Mouse (Mus musculus) megakaryocyte-erythroid progenitor cell, adult 5-6 weeks (primary cell): ENCODE data around the gene Ugcg. TPM values are rescaled to one million over a fixed set of nuclear protein-coding genes. Genes with fewer than 3 reads are reported as not detected.
"Not testable (repeated sequence)": the region's sequence is repeated elsewhere in the genome, so short reads cannot be mapped to it uniquely, and the experiment has no call there.

Source experiments
- ATAC-seq: replicated peaks from 2 replicates; pipeline ENCODE4 v1.8.0; 2016; ENCODE audit warnings: mild to moderate bottlenecking, inconsistent platforms; ENCODE audit not compliant: severe bottlenecking, poor library complexity, low FRiP score, low TSS enrichment
- total RNA-seq, 2 experiments: library from RNA; stranded (forward) in 1 of 2; stranded (reverse) in 1 of 2; fragments of 200-1000, 215-1000 nt in 1 of 2; fragments of >200 nt in 1 of 2; fragmentation: Nextera tagmentation in 1 of 2; gene quantifications; 2 replicates each; pipeline ENCODE4 v1.2.3; 2014 to 2017

The Ugcg gene
- total RNA-seq, 2 experiments from 2014 or later = 225 to 236 TPM

DNA sequence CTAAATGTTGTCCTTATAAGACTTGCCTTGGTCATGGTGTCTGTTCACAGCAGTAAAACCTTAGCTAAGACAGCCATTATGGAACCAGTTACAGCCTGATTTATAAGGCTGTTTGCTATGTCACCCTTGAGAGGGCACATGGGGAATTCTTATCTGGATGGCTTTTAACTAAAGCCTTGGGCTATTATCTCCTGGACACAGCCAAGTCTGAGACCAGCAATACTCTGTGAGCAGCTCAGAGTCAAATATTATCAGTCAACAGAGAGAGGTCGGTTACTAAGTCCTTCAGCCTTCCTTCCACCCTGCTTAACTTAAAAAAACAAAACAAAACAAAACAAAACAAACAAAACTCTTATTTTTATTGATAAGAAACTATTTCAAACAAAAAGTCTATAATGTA lies 58.5 kb downstream of the Ugcg start:
- ATAC-seq = peak; percentile 80

DNA sequence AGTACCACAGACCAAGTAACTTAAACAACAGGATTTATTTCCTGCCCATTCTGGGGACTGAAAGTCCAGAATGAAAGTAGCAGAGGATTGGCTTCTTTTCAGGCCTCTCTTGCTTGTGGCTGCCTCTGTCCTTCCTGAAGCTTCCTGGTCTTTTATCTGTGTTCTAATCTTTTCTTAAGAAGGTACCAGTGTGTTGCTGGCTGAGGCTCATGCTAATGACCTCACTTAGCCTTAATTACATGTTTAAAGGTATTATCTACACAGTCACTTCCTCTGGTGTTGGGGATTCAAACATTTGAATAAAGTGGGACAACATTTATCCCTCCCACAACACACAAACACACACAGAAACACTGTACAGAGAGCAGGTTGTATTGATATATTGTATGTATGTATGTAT lies 59.0 kb downstream of the Ugcg start:
- peak; percentile 15; the same call in 1 of the 2 replicates for ATAC-seq

DNA sequence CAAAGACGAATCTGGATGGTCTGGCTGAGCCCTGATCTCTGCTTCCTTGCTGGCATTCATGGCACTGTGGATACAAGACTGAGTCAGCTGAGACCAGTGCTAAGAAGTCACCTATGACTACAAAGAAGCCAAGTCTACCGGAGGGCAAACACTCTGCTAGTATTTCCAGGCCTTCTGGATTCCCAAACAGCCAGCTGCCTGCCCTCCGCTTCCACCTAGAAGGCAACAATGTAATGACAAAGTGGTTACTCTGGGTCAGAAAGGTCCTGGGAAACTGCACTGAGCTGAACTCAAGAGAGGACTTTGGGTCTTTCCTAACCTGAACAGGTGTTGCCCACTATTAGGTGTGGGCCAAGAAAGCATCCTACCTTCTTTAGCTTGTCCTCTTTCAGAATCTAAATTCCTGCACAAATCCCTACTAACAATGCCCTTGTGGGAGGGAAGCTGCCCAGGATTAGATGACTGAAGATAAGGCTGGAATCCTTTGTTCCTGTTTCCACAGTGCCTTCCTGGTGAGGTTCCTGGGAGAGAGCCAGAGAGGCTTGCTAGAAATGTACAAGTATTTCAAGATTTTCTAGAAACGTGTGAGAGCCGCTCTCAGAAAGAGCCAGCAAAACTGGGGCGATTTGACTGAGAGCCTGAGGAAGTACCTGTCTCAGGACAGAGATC lies 63.5 kb downstream of the Ugcg start:
- ATAC-seq = no peak

GRCm38 (mm10) chr4:59253055-59253434 lies 64.0 kb downstream of the Ugcg start:
- ATAC-seq = peak; percentile 33; the same call in 1 of the 2 replicates

- no peak for ATAC-seq
These were observed 65.3 kb downstream of the Ugcg start for GRCm38 (mm10) chr4:59254397-59254796.

- no peak for ATAC-seq
These were observed 66.9 kb downstream of the Ugcg start for GRCm38 (mm10) chr4:59255988-59256387.

DNA sequence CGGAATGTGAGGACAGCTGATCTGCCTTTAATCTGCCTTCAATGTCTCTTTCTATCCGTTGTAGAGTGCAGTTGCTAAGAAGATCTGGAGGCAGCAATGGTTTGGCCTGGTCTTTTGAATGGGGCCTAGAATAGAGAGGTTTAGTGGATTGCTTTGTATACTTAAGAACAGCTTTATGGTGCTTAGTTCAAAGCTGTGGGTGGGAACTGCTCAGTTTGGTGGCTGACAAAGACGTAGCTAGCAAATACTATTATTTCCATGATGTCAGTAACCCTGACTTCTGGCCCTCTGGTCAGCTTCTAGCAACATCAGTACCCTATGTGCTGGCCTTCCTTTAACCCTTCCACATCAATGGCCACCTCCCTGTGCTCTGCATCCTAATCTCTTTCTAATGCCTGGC lies 68.8 kb downstream of the Ugcg start:
- no peak for ATAC-seq

DNA sequence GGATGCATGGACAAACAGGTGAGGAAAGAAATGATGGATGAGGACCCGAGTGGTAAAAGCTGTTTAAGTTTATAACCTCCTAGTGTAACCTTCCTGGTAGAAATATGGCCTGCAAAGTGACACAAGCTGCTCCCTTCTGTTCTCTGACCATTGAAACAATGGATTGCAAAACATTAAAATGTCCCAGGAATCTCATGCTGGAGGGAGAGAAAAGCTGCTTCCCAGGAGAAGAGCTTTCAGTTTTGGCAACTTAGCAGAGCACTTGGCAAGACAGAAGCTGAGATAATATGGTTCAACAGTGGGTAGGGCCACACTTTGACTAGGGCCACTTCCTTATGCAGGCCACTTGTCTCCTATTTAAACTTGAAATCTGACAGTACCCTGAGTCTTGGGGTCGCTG lies 69.7 kb downstream of the Ugcg start:
- no peak for ATAC-seq

GRCm38 (mm10) chr4:59259806-59260205 lies 70.7 kb downstream of the Ugcg start:
- ATAC-seq = 0 out of 2 replicates have a peak, but pooled peaks have one; percentile 20

DNA sequence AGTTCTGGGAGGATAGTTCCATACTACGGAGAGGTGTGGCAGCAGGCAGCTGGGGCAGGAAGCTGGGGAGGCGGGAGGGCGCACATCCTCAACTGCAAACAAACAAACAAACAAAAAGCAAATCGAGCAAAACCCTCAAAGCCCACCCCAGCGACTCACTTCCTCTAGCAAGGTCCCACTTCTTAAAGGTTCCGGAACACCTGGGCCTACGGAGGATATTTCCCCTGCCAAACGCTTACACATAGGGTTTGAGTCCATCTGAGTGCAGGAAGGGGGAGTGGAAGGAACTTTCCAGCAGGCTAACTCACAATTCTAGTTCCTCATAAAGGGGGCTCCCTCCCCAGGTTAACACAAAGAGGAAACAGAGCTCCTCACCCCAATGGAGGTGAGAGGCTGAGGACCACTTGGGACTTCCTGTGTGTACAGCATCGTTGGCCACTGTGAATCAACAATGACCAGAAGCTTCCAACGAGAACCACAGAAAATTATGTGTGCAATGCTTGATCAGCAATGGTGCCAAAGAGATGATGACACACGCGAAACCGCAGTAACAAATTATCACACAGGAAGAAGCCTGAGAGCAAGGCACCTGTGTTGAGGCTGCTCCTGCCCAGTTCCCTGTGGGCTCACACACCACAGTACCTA lies 71.9 kb downstream of the Ugcg start:
- ATAC-seq = peak; percentile 50; the same call in 1 of the 2 replicates

- not testable (repeated sequence) for ATAC-seq
These were observed 72.5 kb downstream of the Ugcg start for GRCm38 (mm10) chr4:59261582-59261981.

- ATAC-seq = no peak
These were observed 73.1 kb downstream of the Ugcg start for GRCm38 (mm10) chr4:59262156-59262555.

GRCm38 (mm10) chr4:59263418-59263817 lies 74.4 kb downstream of the Ugcg start:
- ATAC-seq = no peak

GRCm38 (mm10) chr4:59264611-59265095 lies 75.6 kb downstream of the Ugcg start:
- ATAC-seq = no peak

DNA sequence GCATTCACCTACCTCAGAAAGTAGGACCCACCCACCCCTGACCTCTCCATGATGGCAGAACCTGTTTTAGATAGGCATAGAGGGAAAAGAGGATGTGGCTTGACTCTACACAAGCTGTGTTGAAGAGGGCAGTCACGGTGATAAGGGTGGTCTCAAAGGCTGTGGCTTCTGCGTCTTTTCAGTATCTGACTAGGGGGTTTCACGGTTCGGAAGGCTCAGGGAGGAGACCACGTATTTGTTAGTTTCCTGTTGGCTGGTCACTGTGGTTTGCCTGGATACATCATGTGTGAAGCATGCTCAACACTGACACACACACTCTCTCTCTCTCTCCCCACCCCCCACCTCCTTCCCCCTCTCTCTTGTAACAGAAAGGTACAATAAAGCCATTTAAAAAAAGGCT lies 76.1 kb downstream of the Ugcg start:
- ATAC-seq = peak; percentile 21; the same call in 1 of the 2 replicates

DNA sequence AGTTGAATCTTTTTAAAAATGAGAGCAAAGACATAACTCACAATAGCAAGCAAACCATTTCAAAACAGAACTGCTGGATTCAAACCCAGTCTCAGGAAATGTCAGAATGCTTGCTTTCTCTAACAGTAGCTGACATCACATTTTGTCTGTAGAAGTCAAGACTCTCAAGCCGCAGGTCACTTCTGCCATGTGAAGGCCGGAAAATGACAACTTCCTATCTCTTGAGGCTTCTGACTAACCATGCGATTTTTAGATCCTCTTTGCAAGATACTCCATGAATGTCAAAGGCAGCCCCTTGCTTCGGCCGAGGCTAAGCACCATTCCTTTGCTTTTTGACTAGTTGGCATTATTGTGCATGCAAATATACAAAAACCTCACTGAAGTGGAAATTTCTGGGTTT lies 76.6 kb downstream of the Ugcg start:
- ATAC-seq = no peak

Other genes with a start within 250 kb of the Ugcg start
- not detected in 2 replicates for gene Zkscan16, start 245.6 kb upstream of the Ugcg start, total RNA-seq (2014; fragmentation: Nextera tagmentation)
- not detected in 2 replicates for gene Zkscan16, start 245.6 kb upstream of the Ugcg start, total RNA-seq (2017)
- 5.0 and 14.5 TPM in 2 replicates for gene Ptgr1, start 202.1 kb upstream of the Ugcg start, total RNA-seq (2014; fragmentation: Nextera tagmentation)
- 12.8 and 16.2 TPM in 2 replicates for gene Ptgr1, start 202.1 kb upstream of the Ugcg start, total RNA-seq (2017)
- 10.3 and 10.5 TPM in 2 replicates for gene Dnajc25, start 194.2 kb upstream of the Ugcg start, total RNA-seq (2014; fragmentation: Nextera tagmentation)
- 24.5 and 44.0 TPM in 2 replicates for gene Dnajc25, start 194.2 kb upstream of the Ugcg start, total RNA-seq (2017)
- gene Gm20503, start 186.0 kb upstream of the Ugcg start, total RNA-seq (2014; fragmentation: Nextera tagmentation) = not detected in 2 replicates
- gene Gm20503, start 186.0 kb upstream of the Ugcg start, total RNA-seq (2017) = not detected in 2 replicates
- gene Gng10, start 154.2 kb upstream of the Ugcg start, total RNA-seq (2014; fragmentation: Nextera tagmentation) = 82.0 and 100 TPM in 2 replicates
- gene Gng10, start 154.2 kb upstream of the Ugcg start, total RNA-seq (2017) = 58.5 and 65.7 TPM in 2 replicates
- not detected in 2 replicates for gene AI481877, start 50.3 kb upstream of the Ugcg start, total RNA-seq (2014; fragmentation: Nextera tagmentation)
- not detected in 2 replicates for gene AI481877, start 50.3 kb upstream of the Ugcg start, total RNA-seq (2017)
- gene Susd1, start 249.4 kb downstream of the Ugcg start, total RNA-seq (2014; fragmentation: Nextera tagmentation) = 55.2 and 83.7 TPM in 2 replicates
- gene Susd1, start 249.4 kb downstream of the Ugcg start, total RNA-seq (2017) = 91.5 and 118 TPM in 2 replicates